Mouse (Mus musculus): ENCODE results near the gene Idh1.

- TF ChIP-seq CTCF (IDR thresholded peaks at IDR 0.05; ENCODE audit: control insufficient read depth, insufficient read depth, low read length) (peak; percentile 73), POLR2A (IDR thresholded peaks at IDR 0.05; ENCODE audit: borderline replicate concordance, control insufficient read depth, low read depth, low read length) (no peak)
Observed at GRCm38 (mm10) chr1:65112031-65112806, 74.1 kb downstream of the Idh1 start.
